Mouse (Mus musculus) urinary bladder, postnatal 4 days (tissue): ENCODE measurements around the gene Maml3.

Source experiments
- DNase-seq, 2 experiments: peaks; one replicate each; pipeline ENCODE4 v3.0.0; 2021 to 2022; ENCODE audit warnings: low spot score in 2 of 2

The Maml3 gene

GRCm38 (mm10) chr3:51712382-51712781 is 392.5 kb downstream of the Maml3 start:
- DNase-seq = no peak

DNA sequence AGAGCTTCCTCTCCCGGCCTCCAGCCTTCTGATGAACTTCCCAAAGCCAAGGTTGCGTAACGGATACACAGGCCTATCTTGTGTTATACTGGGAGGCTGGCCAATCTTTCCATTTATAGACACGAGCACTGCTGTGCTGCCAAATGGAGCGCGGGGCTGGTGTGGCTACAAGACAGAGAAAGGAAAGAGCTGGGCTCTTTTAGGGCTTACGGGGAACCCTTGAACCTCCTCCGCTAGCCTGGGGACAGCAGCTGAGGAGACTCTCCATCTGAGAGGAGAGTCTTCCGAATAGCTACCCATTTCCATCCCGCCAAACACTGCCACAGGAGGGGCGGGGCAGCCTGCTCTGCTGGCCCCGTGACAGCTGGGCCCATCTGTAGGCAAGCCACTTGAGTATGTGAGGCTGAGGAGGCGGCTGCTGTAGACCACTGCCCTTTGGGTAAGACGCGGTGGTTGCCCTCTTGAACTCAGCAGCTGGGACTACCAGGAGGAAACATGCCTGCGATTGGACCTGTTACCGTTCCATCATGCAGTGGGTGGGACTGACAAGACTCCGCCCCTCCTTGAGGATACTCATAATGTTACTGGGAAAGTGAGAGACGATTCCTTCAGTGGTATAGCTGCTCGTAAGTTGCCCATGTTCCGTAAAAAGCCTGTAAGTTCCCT is 396.0 kb downstream of the Maml3 start:
- peak; percentile 69 to 77 for DNase-seq

DNA sequence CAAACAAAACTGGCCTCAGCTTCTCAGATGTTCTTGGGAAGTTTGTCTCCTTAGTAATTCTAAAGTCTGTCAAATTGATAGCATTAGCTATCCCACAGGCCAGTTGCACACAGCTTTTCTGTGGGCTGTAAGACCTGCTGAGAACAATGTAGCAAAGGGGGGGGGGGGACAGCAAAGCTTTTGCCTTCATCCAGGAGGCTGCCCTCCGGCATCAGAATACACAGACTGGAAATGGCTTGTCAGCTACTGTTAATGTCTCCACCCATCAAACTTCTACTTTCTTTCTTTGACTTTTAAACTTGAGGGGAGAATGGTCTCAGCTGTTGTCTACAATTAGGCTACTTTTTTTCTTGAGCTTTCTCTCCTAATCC is 396.5 kb downstream of the Maml3 start:
- no peak for DNase-seq

DNA sequence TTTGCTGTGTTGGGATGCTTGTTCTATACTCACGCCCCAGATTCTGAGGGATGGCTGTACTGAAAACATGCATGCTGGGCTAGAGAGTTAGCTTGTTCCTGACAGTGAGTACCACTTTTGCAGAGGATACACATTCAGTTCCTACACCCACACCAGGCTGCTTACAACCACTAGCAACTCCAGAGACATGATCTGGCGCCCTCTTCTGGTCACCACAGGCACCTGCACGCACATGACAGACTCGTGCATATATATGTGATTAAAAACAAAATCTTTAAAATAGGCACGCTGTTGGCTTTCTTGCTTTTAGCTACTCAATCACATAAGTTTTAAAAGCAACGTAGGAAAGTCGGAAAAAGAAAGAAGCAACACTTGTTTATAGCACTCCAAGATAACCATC is 399.7 kb downstream of the Maml3 start:
- no peak for DNase-seq

- no peak for DNase-seq
These were observed 401.4 kb downstream of the Maml3 start for GRCm38 (mm10) chr3:51703478-51703877.

DNA sequence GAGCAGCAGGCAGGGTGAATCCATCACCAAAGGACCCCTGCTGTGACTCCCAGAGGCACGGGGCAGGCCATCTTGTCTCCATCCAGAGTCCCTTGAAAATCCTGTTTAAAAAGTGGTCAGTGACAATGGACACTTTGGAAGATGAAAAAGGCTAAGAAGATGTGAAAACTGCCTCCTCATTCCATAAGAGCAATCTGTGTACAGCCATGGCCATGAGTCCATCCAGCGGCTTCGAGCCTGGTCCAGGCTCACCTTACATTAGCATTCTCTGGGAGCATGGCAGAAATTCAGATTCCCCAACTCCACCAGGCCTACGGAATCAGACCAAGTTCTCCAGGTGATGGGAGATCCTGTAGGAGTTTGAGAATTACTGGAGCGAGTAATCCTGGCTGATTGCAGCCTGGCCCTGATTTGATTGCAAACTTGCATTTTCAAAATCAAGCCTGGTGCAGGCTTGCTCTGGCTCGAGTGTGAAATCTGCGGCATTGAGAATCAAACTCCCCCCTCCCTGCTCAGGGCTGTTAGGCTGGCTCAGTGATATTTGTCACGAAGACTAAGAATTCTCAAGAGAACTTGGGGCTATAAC is 402.1 kb downstream of the Maml3 start:
- no peak for DNase-seq

DNA sequence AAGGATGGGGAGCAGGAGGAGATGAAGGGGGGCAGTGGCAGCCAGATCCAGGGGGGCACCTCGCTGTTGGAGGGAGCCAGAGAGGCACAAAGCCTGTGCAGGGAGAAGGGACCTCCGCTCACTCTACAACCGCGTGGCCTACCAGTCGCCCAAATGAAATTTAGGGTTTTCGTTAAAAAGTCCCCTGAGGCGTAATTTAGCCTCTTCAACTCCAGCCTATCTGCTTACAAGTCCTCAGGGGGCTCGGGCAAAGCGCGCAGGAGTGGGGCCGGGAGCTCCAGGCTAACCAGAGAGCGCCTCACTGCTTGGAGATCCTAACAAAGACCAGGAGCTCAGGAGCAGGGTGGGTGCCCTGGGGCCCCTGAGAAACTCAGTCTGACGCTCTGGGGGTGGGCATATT is 402.9 kb downstream of the Maml3 start:
- no peak for DNase-seq

DNA sequence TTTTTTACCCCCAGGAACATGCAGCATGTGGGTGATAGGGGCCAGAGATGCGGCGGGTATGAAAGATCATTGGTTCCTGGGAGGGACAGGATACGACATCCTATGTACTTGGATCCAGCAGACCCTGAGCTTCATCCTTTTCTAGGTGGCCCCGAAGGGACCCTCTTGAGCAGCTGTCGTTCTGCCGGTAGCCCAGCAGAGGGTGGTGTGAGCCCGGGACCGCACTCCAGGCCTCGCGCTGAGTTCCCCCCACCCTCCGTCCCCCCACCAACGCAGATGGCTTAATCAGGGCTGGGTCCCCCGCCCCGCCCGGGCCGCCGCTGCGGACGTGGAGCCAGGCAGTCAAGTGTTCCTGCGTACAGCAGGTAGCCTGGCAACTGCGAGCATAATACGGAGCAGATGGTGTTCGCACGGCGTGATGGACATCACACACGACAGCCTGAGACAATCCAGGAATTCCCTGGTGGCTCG is 403.6 kb downstream of the Maml3 start:
- peak; percentile 60 to 67 for DNase-seq

DNA sequence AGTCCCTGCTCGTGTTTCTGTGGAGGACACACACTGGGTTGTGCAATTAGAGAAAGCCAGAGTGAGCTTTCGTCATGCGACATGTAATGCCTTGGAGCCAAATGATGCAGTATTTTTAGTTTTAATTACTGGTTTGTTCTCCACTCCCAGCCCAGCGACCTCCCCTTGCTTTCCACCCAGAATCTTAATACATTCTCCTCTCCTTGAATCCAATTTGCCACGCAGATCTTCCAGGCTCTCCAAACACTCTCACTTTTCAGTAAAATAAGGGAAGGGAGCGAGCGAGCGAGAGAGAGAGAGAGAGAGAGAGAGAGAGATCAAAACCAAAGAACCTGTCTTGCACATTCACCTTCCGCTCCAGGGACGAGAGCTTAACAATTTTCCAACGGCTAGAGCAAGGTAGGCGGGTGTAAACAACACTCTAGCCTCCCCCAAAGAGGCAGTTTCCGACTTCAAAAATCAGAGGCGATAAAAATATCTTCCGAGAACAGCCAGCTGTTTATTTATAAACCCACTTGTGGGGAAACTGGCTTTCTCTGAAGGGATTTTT is 404.1 kb downstream of the Maml3 start:
- no peak for DNase-seq

- DNase-seq = no peak
These were observed 404.8 kb downstream of the Maml3 start for GRCm38 (mm10) chr3:51700123-51700522.

DNA sequence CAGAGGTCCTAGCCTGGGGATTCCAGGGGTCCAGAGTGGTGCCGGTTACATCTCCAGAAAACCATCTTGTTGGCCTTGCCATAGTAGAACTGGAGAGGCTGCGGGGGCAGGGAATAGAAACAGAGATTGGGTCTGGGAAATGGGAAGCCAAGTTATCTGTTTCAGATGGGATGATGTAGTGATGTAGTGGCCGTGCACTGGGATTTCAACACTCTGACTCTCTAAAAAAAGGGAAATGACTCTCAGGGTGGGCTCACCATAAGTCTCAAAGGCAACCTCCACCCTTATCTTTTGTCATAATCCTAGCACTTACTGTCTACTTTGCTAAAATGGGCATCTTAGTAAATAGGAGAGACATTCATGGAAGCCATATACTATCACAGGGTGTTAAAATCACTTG is 406.9 kb downstream of the Maml3 start:
- DNase-seq = no peak

- no peak for DNase-seq
These were observed 409.2 kb downstream of the Maml3 start for GRCm38 (mm10) chr3:51695713-51696112.

- DNase-seq = no peak
These were observed 410.3 kb downstream of the Maml3 start for GRCm38 (mm10) chr3:51694576-51694975.

DNA sequence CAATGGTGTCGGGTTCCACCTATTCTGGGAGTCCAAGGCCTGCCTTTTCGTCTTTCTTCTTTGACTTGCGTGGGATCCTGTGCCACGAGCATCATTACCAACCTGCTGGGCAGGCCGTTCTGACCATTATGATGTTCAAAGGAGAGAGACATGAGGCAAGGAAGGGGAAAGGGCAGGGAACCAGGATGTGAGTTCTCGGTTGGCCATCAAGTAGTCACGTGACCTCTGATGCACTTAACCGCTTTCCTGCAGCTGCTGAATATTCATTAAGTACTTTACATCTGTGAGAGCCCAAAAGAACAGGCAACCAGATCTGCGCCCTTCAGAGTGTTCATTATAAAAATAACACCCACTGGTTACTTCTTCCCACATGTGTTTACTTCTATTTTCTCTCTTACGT is 411.7 kb downstream of the Maml3 start:
- DNase-seq = no peak

DNA sequence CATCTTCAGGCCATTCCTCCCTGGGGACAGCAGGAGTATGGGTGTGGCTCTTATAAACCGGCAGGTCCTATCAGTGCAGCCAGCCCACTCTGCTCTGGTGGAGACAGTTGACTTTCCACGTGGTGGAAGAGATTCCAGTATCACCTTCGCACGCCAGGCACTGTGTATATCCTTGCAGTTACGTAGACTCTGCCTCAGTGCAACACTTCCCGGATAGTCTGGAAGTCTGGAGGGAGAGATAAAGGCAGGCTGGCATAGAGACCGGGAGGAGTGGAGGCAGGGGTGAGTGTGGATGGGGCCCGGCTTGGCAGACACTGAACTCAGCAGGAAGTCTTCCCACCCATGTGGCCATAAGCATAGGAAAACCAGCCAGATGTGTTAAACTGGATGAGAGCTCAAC is 416.2 kb downstream of the Maml3 start:
- no peak for DNase-seq

DNA sequence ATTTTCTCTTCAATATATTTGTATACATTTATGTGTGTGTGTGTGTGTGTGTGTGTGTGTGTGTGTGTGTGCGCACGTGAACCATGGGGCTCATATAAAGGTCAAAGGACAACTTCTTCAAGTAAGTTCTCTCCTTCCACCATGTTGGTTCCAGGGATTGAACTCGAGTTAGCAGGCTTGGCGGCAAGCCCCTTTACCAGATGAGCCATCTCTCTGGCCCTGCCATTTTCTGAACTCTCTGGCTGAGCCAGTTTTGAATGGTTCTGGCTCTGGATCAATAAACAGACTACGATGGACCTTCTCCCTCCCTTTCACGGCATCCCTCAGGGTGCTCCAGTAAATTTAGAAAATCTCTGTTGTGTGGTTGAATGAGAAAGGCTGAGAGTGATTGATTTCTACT is 418.1 kb downstream of the Maml3 start:
- DNase-seq = no peak

DNA sequence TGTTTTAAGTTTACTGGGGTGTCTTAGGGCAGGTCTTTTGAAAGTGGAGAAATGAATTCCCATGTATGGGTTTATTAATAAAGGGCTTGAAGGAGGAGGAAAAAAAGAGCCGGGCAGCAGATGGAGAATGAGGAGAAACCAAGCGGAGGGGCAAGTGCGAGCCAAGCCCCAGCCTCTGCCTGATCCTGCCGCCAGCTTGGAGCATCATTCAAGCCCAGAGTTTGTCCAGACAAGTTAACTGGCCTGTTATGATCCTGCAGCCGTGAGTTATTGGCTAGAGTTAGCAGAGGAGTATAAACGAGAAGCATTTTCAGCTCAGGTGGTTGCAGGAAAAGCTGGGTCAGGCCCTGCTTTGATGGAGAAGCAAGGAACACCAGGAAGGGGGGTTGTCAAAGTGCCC is 418.6 kb downstream of the Maml3 start:
- no peak for DNase-seq

GRCm38 (mm10) chr3:51685539-51685938 is 419.3 kb downstream of the Maml3 start:
- DNase-seq = no peak

DNA sequence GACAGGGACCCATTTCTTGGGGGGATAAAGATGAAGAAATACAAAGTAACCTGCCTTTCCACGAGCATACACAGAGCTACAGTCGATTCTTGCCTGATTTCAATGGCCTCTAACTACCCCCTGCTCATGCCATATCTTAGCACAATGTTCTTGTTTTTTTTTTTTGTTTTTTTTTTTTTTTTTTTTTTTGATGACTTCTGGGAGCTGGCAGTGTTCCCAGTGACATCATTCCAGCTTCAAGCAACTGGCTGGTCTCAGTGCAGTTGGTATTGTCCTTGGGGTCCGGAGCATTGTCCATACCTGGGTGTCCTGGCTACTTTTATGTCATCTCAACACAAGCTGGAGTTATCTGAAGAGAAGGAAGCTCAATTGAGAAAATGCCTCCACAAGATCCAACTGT is 429.9 kb downstream of the Maml3 start:
- no peak for DNase-seq

- peak; percentile 41 to 67 for DNase-seq
These were observed 431.3 kb downstream of the Maml3 start for GRCm38 (mm10) chr3:51673408-51674086.

DNA sequence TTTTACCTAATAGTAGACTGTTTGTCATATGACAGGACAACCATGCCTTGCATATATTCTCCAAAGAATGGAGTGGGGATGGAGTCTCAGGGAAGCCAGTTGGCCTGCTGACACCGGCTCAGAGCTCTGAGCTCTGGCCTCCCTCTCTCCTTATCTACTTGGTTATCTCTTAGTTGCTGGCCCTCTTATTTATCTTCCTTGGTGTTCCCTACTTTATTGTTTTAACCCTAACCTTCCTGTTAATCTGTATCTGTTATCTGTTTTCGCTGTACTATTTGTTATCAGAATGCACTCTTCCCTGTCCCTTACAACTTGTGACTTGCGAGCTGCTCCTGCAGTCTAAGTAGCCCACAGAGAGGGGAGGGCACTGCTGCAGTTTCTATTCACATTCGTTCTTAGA is 432.2 kb downstream of the Maml3 start:
- no peak for DNase-seq

DNA sequence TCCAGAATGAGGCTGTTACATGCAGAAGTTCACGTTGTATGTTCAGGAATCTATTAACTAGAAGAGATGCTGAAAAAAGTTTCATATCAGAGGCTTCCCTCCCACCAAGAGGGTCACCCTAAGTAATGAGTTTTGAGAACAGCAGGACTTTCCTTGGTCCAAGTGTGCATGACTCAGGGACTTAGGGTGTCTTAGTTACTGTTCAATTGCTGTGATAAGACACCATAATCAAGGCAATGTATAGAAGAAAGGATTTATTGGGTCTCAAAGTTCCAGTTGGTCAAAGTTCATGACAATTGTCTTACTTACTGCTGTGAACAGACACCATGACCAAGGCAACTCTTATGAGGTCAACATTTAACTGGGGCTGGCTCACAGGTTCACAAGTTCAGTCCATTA is 433.8 kb downstream of the Maml3 start:
- no peak for DNase-seq
